Mouse (Mus musculus) left cerebral cortex, postnatal 36 days (tissue): ENCODE measurements at regions not wholly inside any gene's neighbourhood (a gene's known extent, or its start where the extent isn't known, plus 50 kb on each side); places are given as distances from the start of the nearest gene placed in this dataset.

ENCODE experiments used
- DNase-seq, 2 experiments: peaks; one replicate each; pipeline ENCODE4 v3.0.0; 2021 to 2022; ENCODE audit warnings: low spot score in 2 of 2, mixed read lengths in 1 of 2
- intact Hi-C: fragments of 180-260 bp; cut with DNase I; formaldehyde crosslinking; loops from one replicate; pipeline ENCODE4 v1.15.1; 2025

DNA sequence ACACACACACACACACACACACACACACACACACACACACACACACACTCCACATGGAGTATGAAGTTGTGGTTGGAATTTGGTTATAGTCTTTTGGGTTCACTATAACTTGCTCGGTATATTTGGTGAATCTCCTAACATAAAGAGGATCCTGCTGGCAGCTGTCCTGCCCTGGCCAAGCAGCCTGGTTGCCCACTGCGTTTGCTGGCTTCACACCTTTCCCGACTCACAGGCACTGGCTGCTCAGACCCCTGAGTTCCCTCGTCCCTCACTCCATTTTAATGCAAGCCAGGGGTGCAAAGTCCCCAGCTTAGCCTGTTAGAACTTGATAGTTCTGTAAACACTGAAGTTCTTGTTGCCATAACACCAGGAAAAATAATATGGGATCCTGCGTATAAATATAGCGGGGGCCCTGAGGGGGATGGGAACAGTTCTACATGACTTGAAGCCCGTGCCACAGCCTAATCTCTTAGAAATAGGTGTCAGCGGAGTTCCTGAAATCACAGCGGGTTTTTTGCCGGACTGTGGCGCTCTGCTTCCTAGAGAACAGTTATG, 64.9 kb upstream of the Gm5148 start:
- intact Hi-C loops: no loop called here
- DNase-seq: no peak

GRCm38 (mm10) chr3:37788366-37788765, 64.1 kb upstream of the Gm5148 start:
- intact Hi-C loops: no loop called here
- DNase-seq: no peak

GRCm38 (mm10) chr3:37786792-37787191, 62.5 kb upstream of the Gm5148 start:
- intact Hi-C loops: no loop called here
- no peak for DNase-seq

GRCm38 (mm10) chr3:37781086-37781485, 56.8 kb upstream of the Gm5148 start:
- intact Hi-C loops: no loop called here
- DNase-seq: no peak

DNA sequence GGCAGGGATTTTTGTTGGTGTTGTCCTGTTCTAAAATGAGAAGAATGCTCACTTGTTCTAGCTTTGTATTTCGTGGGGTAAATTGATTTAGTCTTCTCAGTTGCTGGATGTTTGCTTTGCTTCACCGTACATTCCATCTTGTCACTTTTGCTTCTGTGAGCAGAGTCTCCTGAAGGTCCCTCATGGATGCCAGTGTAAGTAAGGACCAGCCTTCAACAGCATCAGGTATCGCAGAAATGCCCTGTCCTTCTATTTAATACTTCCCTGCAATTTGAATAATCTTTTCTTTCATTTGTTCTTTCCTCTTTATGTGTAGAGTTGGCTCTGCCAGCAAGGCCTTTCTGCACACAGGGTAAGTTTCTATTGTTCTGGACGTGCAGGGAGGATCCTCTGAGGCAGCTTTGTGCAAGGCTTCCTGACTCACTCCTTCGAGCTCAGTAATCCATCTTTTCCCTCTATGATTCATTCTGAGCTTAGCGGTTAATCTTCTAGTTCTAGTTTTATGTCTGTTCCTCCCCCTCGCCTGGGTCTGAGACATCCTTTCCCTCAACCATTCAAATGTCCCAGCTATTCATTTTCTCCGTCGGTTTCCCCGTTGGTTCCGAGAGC, 55.7 kb upstream of the Gm5148 start:
- no peak for DNase-seq
- intact Hi-C loops: no loop called here

GRCm38 (mm10) chr3:37778386-37778785, 54.1 kb upstream of the Gm5148 start:
- intact Hi-C loops: no loop called here

DNA sequence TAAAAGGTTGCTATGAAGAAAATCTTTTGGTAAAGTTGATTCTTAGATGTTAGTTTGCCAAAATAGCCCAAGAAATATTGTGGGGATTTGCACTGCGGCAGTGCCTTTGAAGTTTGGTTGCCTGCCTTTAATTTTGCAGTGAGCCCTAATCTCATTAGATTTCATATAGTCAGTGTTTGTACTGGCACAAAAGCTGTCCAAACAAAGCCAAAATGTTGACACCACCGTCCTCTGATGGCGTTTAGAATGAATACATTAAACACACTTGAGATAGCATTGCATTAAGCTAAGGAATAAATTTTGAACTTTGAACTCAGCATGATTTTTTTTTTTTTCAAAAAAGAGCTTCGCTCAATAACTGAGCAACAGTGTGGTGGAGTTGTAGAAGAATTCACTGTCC, 51.9 kb upstream of the Gm5148 start:
- no peak for DNase-seq
- intact Hi-C loops: no loop called here

More at GRCm38 (mm10) chr3:37778386-37778785, 54.1 kb upstream of the Gm5148 start:
- no peak for DNase-seq
